Mouse (Mus musculus) cerebellum, adult 9-11 months (tissue): ENCODE data around the gene Noc3l.

Experiments used
- DNase-seq: peaks from one replicate; pipeline ENCODE4 v3.0.0; 2022

The Noc3l gene

DNA sequence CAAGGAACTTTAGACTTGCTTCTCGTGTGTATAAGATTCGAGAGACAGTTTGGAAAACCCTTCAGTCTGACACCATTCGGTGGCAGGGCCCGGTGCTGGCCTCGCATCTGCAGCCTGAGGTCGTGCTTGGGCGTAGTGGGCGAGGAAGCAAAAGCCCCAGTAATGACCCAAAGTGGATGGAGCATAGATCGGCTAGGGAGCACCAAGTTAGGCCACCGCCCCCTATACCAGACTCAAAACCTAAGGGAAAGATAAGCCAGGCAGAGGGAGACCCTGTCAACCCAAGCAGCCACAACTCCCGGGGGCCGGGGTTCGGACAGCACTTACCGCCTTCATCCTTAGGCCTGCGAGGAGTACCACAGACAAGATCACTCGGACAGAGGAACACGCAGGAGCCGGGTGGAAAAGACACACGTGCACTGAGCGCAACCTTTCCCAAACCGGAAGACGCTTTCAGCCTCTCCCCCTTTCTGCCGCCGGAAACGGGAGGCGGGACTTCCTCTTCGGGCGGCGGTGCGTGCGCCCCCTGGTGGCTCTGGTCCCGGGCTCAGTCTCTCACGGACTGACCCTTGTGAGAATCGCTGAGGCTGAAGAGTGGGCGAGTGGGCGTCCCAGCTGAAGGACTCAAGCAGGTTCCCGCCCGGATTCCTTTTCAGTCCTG, at the start of gene Noc3l:
Noc3l (minus strand) TSS at position 472 of the 661 bp plus-strand sequence.
- peak; percentile 89 for DNase-seq

DNA sequence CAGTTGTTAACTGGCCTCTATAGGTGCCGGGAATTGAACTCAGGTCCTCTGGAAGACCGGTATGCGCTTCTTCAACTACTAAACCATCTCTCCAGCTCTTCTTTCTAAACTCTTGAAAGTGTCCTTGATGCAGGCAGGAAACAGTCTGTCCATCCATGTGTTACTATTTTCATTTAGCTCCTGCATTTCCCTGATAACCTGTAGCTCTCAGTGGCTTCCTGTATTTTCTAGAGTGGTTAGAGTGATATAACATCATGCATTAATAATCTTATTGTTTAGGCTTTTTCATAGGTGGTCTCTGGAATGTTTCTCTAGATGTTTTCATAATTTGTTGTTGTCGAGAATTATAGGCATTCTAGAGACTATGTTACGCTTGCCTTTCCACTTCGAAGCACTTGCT, 43.5 kb upstream of the Noc3l start:
- no peak for DNase-seq

DNA sequence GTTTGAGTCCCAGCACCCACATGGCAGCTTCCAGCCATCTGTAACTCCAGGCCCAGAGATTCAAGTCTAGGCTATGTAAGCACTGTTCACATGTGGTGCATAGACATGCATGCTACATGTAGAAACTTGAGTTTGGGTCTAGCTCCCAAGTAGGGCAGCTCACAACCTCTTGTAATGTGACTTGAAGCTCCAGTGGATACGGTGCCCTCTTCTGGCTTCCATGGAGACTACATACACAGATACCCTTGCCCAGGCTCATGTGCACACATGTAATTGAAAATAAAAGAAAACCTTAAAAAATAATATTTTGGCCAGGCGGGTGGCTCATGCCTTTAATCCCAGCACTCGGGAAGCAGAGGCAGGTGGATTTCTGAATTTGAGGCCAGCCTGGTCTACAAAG, 39.2 kb upstream of the Noc3l start:
- no peak for DNase-seq

DNA sequence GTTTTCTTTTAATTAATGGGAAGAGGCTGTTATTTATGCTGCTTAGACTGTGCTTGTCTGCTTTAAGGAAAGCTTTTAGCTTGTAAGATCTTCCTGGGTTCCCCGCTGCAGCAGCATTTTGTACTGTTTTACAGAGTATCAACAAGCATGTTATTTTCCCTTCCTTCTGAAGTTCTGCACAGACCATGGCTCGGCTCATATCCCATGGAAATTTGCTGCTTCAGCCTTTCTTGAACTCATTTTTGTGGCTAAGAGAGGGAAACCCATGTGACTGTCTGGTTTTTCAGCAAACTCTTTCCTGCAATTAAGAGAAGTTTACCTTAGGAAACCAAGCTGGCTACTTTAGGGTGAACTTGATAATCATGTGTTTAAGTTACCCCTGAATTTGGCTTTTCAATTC, 27.3 kb upstream of the Noc3l start:
- DNase-seq, result no peak

DNA sequence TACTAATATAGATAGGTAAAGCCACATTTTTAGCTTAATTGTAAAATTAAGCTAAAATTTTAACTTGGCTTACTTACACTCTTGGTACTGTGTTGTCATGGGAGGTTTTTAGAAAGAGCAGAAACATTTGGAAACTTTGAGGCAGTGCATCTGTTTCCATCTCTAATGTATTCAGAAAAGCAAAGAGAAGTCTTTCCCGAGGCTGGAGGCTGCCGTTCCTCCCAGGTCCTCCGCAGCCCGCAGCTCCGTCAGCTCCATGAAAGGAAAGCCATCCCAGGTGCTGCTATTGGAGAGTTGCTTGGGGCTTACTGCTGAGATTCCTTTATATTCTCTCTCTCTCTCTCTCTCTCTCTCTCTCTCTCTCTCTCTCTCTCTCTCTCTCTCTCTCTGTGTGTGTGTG, 25.8 kb upstream of the Noc3l start:
- DNase-seq, result no peak

DNA sequence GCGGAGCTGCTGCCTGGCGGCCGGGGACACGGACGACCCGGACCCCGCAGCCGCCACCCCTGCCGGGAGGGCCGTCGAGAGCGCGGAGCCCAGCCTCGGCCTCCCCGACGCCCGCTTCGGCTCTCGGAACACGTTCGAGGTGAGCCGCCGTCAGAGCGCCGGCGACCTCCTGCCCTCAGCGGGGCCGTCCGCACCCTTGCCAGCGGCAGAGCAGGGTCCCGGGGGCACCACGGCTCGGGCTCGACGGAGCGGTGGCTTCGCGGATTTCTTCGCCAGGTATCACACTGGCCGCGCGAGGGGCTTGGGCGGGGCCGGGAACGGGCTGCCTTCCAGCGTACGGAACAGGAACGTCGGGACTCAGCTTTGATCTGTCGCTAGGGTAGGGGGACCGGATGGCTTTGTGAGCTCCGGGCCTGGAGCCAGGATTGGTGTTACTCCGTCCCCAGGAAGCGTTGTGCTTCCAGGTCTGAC, 18.2 kb upstream of the Noc3l start:
- DNase-seq, result peak; percentile 67

DNA sequence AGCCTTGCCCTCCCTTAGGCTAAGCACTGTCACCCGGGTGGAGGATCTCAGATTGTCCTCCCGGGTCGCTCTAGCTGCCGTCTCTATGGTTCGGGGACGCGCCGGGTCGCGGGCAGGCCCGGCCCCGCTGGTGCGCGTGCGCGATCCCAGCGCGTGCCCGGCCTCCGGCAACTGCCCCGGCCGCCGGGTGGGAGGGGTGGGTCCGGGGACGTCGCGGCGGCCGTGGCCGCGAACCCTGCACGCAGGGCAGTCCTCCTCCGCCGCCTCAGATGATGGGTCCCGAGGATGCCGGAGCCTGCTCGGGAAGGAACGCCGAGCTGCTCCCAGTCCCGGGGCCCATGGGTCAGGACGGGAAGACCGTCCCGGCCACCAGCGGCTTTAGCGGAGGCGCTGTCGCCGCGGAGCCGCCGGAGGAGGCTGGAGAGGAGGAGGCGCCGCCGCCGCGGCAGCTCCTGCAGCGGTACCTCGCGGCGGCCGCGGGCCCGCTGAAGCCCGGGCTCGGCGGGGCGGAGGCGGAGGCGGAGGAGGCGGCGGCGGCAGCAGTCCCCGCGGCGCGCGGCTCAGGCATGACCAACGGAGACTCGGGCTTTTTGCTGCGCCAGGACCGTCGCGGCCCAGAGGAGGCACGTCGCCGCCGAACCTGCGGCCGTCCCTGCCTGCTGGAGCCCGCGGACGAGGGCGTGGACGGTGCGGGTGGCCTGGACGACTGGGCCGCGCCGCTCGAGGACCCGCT, 17.6 kb upstream of the Noc3l start, which contains the start of gene Tbc1d12:
Tbc1d12 (plus strand) TSS at position 142 of the 733 bp plus-strand sequence.
- peak; percentile 93 for DNase-seq

DNA sequence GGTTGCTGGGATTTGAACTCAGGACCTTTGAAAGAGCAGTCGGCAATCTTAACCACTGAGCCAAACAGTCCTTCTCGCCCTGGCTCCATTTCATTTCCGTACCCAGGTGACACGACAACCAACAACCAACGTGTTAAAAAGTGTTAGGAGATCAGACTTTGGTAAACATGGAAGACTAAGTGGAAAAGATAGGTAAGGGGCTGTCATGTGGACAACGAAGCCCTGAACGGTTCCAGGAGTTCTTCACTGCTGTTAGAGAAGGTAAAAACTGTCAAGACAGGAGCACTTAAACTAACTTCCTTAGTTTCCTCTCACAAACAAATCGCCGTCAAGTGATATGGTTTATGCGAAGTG, 17.0 kb upstream of the Noc3l start:
- no peak for DNase-seq

DNA sequence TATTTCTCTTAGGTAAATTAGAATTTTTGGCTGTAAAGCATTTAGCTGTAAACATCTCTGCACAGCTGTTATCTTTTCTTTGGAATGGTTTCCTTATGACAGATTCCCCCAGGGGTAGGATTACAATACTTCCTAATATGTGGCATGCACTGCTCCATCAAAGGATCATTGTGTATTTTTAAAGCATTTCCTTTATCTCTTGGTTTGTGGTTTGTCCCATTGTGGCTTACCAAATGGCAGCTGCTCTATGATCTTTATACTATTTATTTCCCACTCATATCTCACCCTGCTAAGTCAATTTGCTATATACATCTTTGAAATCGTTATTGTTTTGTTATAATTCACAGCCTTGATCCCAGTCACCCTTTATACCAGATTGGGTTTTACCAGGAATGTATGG, 14.2 kb upstream of the Noc3l start:
- DNase-seq, result no peak

DNA sequence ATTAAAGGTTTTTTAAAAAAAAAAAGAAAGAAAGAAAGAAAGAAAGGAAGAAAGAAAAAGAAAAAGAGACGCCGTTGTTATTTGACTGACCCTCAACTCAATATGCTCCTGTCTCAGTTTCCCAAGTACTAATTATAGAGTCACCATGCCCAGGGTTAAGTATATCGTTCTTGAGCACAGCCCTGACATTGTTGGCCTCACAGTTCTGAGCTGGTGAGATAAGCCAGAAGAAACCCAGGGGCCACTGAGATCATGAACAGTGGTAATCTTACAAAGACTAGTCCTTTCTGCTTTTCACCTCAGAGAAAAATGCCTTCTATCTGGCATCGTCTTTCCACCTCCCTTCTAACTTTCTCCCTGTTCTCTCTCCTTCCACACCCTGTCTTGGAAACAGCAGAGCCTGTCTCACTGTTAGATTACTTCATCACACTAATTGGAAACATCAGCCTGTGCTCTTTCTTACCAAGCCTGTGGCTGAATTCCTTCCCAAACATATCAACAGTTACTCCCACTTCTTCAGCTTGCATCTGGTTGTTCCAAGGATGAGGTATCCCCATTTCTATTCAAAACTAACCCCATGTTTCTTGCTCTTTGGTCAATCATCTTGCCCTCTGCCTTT, 1.3 kb upstream of the Noc3l start:
- no peak for DNase-seq

DNA sequence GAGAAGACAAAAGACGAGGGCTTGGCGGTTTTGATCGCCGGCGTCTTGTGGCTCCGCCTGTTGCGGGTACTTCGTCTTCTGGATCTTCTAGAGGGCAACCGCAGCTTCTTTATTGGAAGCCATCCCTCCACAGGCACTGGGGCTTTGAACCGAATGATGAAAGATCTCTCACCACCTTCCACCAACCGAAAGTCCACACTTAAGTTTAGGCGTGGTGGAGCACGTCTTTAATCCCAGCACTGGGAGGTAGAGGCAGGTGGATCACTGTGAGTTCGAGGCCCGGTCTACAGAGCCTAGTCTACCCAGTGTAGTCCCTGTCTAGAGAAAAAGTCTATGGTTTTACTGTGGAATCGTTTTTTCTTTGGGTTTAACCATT, 378 bp upstream of the Noc3l start:
- no peak for DNase-seq

DNA sequence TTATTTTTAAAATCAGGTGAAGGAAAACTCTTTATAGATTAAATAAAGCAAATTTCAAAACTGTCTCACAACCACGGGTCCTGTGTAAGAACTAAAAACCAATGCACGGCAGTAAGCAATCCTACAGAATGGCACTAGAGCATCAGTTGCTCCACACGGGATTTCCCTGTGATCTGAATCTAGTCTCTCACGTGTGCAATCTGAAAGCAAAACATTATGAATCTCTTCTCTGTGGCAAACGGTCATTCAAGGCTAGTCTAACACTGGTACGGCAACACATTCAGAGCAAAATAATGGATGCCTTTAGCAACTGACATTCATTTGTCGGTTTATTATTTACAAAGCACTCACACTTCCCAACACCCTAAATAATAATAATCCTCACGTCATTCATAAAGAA, 846 bp downstream of the Noc3l start:
- no peak for DNase-seq

DNA sequence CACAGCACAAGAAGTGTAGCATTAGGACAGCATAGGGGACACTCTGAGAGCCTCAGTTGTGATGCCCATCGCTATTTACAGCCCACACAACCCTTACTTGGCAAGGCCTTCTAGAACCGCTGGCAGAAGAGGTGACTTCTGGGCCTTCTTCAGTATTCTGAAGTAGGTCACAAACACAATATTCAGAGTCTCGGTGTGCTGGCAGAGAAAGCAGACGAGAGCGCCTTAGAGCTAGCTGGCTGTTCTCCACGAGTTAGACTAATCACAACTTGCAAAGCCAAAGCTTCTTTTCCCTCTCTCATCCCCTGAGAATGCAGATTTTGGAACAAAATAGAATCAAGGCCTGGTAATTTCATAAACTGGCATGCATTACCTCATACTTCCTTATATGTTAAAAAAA, 20.2 kb downstream of the Noc3l start:
- no peak for DNase-seq

DNA sequence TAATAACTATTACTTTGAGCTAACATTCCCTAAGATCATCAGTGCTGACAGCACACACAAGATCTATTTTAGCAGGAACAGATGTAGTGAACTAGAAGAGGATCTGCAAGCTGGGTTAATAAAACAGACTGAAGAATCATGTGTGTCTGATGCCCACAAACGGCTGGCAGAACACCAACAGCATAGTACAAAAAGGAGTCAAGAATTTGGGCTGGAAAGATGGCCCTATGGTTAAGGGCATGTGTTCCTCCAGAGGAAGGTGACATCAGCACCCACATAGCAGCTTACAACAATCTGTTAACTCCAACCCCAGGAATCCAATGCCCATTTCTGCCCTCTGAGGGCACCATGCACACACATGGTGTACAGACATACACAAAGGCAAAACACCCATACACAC, 20.7 kb downstream of the Noc3l start:
- no peak for DNase-seq

DNA sequence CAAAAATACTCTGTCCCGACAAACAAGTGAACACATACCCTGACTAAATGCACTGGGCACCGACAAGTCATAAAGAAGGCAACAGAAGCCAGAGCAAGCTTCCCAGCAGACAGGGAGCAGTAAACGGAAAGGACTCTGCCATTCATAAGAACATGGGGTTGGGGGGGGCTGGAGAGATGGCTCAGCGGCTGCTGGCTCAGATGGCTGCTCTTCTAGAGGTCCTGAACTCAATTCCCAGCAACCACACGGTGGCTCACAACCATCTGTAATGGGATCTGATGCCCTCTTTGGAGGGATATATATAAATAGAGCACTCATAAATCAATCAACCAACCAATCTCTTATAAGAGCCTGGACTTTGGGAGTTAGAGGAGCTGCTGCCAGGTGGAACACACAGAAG, 22.5 kb downstream of the Noc3l start:
- no peak for DNase-seq

DNA sequence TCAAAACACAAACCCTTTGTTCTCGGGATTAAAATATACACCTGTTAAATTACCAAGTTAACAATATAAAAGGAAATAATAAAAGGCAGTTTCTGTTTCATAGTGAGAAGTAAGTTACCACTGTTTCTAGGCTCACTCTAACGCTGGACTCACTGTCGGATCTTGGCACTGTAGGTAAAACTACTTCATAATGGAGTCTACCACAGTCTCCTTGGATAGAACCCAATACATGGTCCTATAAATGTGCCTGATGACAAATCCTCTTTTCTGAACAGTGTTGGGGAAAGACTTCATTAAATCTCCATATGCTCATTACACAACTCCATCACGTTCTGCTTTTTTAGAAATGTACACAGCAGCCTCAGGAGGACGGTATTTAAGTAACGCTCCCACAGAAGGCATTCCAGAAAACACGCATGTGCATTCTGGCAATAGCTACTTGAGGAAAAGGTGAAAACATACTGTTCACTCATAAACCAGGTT, 25.4 kb downstream of the Noc3l start:
- no peak for DNase-seq

DNA sequence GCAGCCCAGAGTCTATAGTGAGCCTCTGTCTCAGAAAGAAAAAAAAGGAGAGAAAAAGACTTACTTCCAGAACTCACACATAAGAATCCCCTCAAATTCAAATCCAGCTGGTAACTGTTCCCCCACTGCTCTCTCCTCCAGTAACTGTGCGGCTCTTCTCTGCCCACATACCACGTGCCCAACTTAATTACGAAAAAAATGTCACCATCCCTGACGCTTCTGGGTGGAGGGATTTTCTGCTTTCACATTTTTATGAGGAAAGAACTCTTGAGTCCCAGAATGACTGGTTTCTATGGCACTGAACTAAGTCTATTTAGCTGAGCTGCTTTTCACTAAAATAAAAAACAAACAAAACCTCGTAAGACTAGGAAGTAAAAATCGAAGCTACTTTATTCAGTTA, 31.3 kb downstream of the Noc3l start:
- no peak for DNase-seq

DNA sequence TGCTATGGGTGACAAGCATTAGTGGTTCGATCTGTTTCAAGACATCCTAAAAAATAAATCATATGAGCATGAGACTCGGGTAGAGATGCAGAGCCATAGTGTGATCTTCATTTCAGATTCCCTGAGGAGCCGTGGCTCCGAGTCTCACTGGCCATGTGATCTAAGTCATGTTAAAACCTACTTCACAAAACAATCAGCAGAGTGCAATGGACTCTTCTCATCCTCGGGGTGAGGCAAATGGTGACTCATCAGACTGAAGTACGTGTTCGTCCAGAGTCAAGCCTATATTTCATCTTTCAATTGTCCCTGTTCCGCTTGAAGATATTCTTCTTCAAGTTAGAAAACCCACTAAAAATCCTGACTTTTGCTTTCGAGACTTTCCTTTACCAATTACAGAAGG, 35.5 kb downstream of the Noc3l start:
- no peak for DNase-seq

DNA sequence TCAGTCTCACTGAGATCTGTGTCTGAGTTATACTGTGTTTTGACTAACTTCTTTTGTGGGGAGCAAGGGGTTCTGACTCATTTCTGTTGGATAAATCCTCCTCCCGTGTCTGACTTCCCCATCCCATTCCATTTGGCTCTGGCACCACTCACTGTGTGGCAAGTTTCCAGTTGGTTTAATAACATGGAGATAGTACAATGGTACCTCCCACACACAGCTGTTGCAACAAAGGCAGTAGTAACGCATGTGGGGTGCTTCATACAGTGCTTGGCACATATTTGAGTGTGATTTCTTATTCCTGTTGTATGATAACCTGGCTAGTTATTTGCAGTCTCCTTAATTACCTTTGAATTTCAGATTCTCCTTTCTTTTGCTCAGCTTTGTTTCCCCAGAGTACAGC, 40.2 kb downstream of the Noc3l start:
- no peak for DNase-seq

DNA sequence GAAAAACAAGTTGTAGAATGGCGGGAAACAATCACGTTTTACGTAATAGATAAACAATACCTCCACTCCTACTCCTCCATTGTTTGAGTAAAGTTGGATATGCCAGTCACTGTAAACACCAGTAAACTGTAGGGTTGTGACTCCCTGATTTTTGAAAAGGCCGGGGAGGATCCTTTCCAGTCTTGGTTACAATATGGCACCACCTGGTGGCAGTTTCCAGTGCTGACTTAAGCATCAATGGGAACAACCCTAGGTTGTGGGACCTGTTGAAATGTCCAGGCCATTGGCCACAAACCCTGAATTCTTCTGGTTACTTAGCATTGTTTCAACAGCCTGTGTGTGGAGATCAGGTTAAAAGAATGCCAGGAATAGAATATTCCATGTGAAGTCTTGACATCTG, 43.5 kb downstream of the Noc3l start:
- no peak for DNase-seq

DNA sequence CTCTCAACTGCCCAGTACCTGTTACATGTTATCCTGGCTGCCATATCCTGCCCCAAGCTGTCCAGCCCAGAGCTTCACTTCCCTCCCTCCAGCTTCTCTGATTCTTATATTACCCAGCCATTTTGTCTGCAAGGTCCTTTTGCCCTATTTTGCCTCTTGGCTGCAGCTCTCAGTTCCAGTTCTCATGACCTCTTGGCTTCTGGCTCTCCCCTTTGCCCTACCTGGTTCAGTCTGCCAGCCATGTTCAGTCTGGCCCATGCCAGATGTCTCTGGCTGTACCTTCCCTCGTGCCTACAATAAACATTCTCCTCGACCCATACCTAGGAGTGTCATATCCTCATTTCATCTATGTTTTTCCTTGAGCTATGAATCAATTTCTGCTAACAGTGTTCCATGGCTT, 52.7 kb downstream of the Noc3l start:
- DNase-seq, result no peak

DNA sequence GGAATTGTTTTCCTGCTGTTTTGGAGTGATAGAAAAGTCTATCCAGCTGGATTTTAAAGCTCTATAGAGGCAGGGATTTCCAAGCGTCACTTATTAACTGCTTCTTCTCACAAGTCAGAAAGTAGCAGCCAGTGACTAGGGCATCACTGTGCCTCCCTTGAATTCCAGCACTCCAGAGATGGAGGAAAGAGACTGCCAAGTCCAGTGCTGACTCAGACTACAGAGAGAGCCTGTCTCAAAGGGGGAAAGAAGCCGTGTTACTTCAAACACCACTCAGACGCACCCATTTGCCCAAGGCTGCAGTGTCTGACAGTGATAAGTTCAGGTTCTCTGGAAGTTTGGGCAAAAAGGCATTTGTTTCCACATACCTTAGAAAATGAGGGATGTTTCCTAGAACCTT, 58.6 kb downstream of the Noc3l start:
- DNase-seq, result no peak

DNA sequence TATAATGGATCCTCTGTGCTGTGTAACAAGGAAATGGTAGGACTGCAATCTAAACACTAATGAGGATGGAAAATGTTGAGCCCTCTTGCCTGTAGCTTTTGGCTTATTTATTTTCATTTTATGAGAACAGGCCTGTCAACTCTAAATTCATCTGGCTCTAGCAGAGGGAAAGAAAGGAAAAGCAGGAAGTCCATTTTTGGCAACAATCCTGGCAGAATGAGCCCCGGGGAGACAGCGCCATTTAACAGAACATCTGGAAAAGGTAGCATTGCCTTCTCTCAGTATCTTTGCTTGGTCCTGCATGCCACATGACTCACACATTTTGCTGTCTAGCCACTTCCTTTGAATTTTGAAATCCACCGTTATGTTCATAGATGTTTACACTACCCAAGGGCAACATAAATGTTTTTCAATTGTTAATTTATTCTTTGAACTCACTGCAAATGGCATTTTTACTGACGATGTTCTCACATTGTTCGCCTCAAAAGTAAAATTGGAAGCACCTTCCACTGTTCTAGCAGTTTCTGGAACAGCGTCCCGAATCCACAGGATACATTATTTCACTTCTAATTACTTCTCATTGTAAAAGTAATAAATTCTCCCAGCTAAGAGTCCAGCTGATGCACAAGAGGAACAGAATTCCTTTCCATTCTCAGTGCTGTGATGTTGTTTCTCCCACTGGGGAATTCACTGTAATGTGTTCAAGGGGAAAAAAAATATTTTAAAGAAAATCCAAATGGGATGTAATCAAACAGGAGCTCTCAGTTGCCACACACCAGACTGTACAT, 60.2 kb downstream of the Noc3l start:
- DNase-seq, result no peak
